Comparison of ENCODE assay signal across 8 mouse cellular contexts in genomic region chr13:65112459-65113110, GRCm38 (mm10). TPM values are rescaled to one million over a fixed set of nuclear protein-coding genes. Genes with fewer than 3 reads are reported as not detected.
DNase-seq lines count a peak whose midpoint lies in the region; ATAC-seq lines count a peak whose summit lies in the region.

Mfsd14b (minus strand) TSS chr13:65112975.

- H3K4me3 ChIP-seq in hindbrain, embryonic 11.5 days (ENCODE audit: low read depth, low read length) = peak within 1 kb of the TSS; percentile 84

- H3K4me2 ChIP-seq in hindbrain, embryonic 11.5 days (replicated peaks; ENCODE audit: low read depth, low read length) = peak within 1 kb of the TSS; percentile 63

- ATAC-seq in hindbrain, embryonic 11.5 days (ENCODE audit: low FRiP score) = peak; percentile 99

- DNase-seq in Muller cell, postnatal 12 days (ENCODE audit: inconsistent ontology term) = peak; percentile 93
- peak; percentile 92 for DNase-seq in cerebellum, adult 9-11 months
- DNase-seq in frontal cortex, adult 2 months (ENCODE audit: extremely low spot score in 1 of 2, low spot score in 1 of 2) = peak; percentile 88 to 95
- DNase-seq in hindbrain, embryonic 11.5 days (ENCODE audit: low spot score) = peak; percentile 91
- DNase-seq in layer of hippocampus, postnatal 10 days (ENCODE audit: low spot score in 2 of 2) = peak; percentile 90
- DNase-seq in lung, postnatal 10 days = peak; percentile 95
- DNase-seq in ovary, postnatal 36 days (ENCODE audit: low spot score) = peak; percentile 86
- DNase-seq in thymus, postnatal 25 days = peak; percentile 87

- no peaks in the 10 kb centered on the region for H3K36me3 ChIP-seq in hindbrain, embryonic 11.5 days (ENCODE audit: control insufficient read depth, insufficient read depth, low read length)

- peak within 1 kb of the TSS; percentile 87 for H3K9ac ChIP-seq in hindbrain, embryonic 11.5 days (ENCODE audit: low read depth, low read length)

- no peaks in the 10 kb centered on the region for H3K27me3 ChIP-seq in hindbrain, embryonic 11.5 days (ENCODE audit: control insufficient read depth, insufficient read depth, low read length)

- H3K4me1 ChIP-seq in hindbrain, embryonic 11.5 days (replicated peaks; ENCODE audit: control insufficient read depth, insufficient read depth, low read length) = no peaks in the 10 kb centered on the region

- H3K9me3 ChIP-seq in hindbrain, embryonic 11.5 days (ENCODE audit: control insufficient read depth, low read length) = no peaks in the 10 kb centered on the region

- H3K27ac ChIP-seq in hindbrain, embryonic 11.5 days (ENCODE audit: low read depth, low read length) = peak within 1 kb of the TSS; percentile 78

- whole genome bisulfite sequencing in hindbrain, embryonic 11.5 days = under 1% methylated on average over 60 of the region's 60 CpGs

RNA-seq across cellular contexts. Expression of gene Mfsd14b, which starts in this region (rescaled TPM):
- polyA plus RNA-seq in frontal cortex, adult 2 months (2012; rRNA removed) = 28.6 and 31.4 TPM in 2 replicates
- polyA plus RNA-seq in hindbrain, embryonic 11.5 days (2014; fragmentation: Nextera tagmentation; extraction: Ambion mirVana) = 39.7 and 44.6 TPM in 2 replicates
- 10 to 100 TPM; 32.0 to 33.3 TPM for total RNA-seq in layer of hippocampus, postnatal 10 days (2021)

Comparison
In these comparisons a context has a peak if more than half of its experiments do, and no peak if none do; other contexts are left out.
1. Peak in every context shown above with its lines: DNase-seq, ATAC-seq, H3K4me3 ChIP-seq and H3K27ac ChIP-seq.